Mouse (Mus musculus) stomach, embryonic 16.5 days (tissue): ENCODE results near the gene Phf6. TPM values are rescaled to one million over a fixed set of nuclear protein-coding genes. Genes with fewer than 3 reads are reported as not detected.

ENCODE experiments used
- ATAC-seq: fragments of 200-750 bp; cut with Nextera tagmentation; 2 replicates; pipeline ENCODE4 v1.8.0; 2017; ENCODE audit warnings: moderate number of reproducible peaks, moderate TSS enrichment; ENCODE audit not compliant: insufficient read depth, low FRiP score
- H3K27ac ChIP-seq: fragments of 300-500 bp; sonication (generic); 2 replicates; pipeline ENCODE4 v1.5.1; 2014; ENCODE audit warnings: low read length
- H3K27me3 ChIP-seq: fragments of 300-500 bp; sonication (generic); 2 replicates; pipeline ENCODE4 v1.6.1; 2014; ENCODE audit warnings: low read length, control low read depth, mixed read lengths; ENCODE audit not compliant: control insufficient read depth, insufficient read depth
- H3K36me3 ChIP-seq: fragments of 300-500 bp; sonication (generic); 2 replicates; pipeline ENCODE4 v1.6.1; 2014; ENCODE audit warnings: low read length; ENCODE audit not compliant: control insufficient read depth, insufficient read depth
- H3K4me1 ChIP-seq: fragments of 300-500 bp; sonication (generic); 2 replicates; pipeline ENCODE4 v1.6.1; 2014; ENCODE audit warnings: low read length, control low read depth, mixed read lengths; ENCODE audit not compliant: control insufficient read depth, insufficient read depth
- H3K4me2 ChIP-seq: fragments of 300-500 bp; sonication (generic); 2 replicates; pipeline ENCODE4 v1.6.1; 2014; ENCODE audit warnings: low read depth, low read length, mixed read lengths
- H3K4me3 ChIP-seq: fragments of 300-500 bp; sonication (generic); replicated peaks from 2 replicates; pipeline ENCODE4 v1.5.1; 2014; ENCODE audit warnings: mild to moderate bottlenecking, low read length
- H3K9ac ChIP-seq: fragments of 300-500 bp; sonication (generic); 2 replicates; pipeline ENCODE4 v1.6.1; 2014; ENCODE audit warnings: low read length
- H3K9me3 ChIP-seq: fragments of 300-500 bp; sonication (generic); replicated peaks from 2 replicates; pipeline ENCODE4 v1.6.1; 2016; ENCODE audit warnings: low read length, control low read depth; ENCODE audit not compliant: control insufficient read depth
- WGBS: fragments of 180-500 bp; shearing (Covaris S2); extraction: QIAGEN DNeasy Blood & Tissue Kit; methylation state at CpG from one replicate; pipeline ENCODE4 v1.1.7; 2014; 5-methylcytosine and 5-hydroxymethylcytosine counted together
- polyA plus RNA-seq: library from polyadenylated mRNA; unstranded; fragments of >200 nt; fragmentation: Nextera tagmentation; extraction: Ambion mirVana; gene quantifications from 2 replicates; pipeline ENCODE4 v1.2.1, GENCODE M21; 2015

The Phf6 gene
- polyA plus RNA-seq, 1 experiment from 2014 or later: 28.6 TPM

DNA sequence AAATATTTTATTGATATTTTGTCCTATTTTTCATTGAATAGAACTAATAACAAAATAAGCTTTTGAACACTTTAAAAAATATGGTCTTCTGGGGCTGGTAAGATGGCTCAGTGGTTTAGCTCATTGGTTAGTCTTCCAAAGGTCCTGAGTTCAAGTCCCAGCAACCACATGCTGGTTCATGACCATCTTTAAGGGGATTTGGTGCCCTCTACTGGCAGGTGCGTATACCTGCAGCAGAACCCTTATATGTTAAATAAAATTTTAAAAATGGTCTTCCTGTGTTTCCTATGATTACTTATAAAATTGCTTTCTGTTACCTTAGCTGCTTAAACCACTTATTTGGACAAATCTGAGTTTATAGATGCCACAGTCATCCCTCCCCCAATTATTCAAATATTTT, 16.8 kb downstream of the Phf6 start:
- Histone ChIP-seq H3K36me3 (no peaks in the 10 kb centered on the region), H3K4me1 (no peaks in the 10 kb centered on the region), H3K27ac (no peak overlapping the region), H3K9ac (no peak overlapping the region), H3K4me2 (no peak overlapping the region), H3K4me3 (no peak overlapping the region), H3K27me3 (no peaks in the 10 kb centered on the region), H3K9me3 (no peaks in the 10 kb centered on the region)
- WGBS: 33% methylated on average over 1 of the region's 1 CpGs
- no peak for ATAC-seq

DNA sequence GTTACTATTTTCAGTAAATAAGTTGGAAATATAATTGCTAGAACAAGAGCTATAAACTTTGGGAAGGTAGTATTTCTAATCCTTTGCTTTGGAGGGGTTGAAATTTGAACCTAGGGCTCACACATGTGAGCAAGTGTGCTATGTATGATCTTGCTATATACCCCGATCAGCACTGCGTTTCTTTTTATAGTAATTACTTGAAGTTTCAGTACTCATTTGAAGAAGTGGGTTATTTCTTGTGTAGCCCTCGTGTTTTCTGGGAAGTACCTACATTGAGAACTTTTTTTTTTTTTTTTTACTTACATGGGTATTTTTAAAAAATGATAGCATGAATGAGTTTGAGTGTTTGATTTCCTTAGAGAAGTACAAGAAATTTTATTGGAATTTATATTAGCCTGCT, 17.7 kb downstream of the Phf6 start:
- H3K27me3 ChIP-seq: no peaks in the 10 kb centered on the region
- no peaks in the 10 kb centered on the region for H3K9me3 ChIP-seq
- H3K4me2 ChIP-seq: no peak overlapping the region
- WGBS: 80% methylated on average over 3 of the region's 3 CpGs
- no peak overlapping the region for H3K4me3 ChIP-seq
- ATAC-seq: no peak
- no peaks in the 10 kb centered on the region for H3K36me3 ChIP-seq
- no peak overlapping the region for H3K9ac ChIP-seq
- no peak overlapping the region for H3K27ac ChIP-seq
- H3K4me1 ChIP-seq: no peaks in the 10 kb centered on the region

DNA sequence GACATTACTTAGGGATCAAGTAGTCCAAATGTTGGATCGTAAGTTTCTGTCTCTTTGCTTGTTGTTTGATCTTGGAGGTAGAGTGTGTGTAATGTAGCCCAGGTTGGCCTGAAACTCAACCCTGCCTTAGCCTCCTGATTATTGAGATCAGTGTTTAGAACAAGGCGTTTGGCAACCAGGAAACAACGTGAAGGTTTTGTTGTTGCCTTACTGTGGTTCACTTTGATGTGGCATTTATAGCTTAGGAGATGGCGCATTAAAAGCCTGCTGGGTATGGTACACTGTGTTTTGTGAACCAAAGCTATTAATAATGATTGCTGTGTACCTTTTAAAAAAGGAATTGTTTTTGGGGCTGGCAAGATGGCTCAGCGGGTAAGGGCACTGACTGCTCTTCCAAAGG, 18.1 kb downstream of the Phf6 start:
- Histone ChIP-seq H3K27me3 (no peaks in the 10 kb centered on the region), H3K4me3 (no peak overlapping the region), H3K9ac (no peak overlapping the region), H3K36me3 (no peaks in the 10 kb centered on the region), H3K4me1 (no peaks in the 10 kb centered on the region), H3K27ac (no peak overlapping the region), H3K9me3 (no peaks in the 10 kb centered on the region), H3K4me2 (no peak overlapping the region)
- 91% methylated on average over 5 of the region's 5 CpGs for WGBS
- ATAC-seq: no peak

DNA sequence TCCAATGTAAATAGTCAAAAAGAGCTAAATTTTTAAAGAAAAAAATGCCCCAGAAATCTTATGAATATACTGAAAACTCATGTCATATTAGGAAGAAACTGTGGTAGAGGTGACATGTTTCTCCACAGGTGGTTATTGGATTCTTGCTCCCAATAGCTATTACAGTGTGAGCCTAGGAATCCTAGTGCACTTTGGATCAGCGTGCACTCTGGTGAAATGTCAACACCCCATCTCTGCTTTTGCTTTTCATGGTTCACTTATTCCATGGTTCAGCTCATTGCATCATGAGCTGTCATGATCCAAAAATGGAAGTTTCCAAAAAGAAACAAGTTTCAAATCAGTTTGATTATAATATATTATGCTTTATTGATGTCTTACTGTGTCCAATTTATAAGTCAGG, 20.1 kb downstream of the Phf6 start:
- Histone ChIP-seq H3K4me1 (no peaks in the 10 kb centered on the region), H3K27me3 (no peaks in the 10 kb centered on the region), H3K36me3 (no peaks in the 10 kb centered on the region), H3K9me3 (no peaks in the 10 kb centered on the region), H3K4me2 (no peak overlapping the region), H3K4me3 (no peak overlapping the region), H3K9ac (no peak overlapping the region), H3K27ac (no peak overlapping the region)
- ATAC-seq: no peak
- WGBS: 74% methylated on average over 1 of the region's 1 CpGs

GRCm38 (mm10) chrX:52934496-52934895, 22.4 kb downstream of the Phf6 start:
- no peak for ATAC-seq
- no peak overlapping the region for H3K4me3 ChIP-seq
- 29% methylated on average over 2 of the region's 2 CpGs for WGBS
- H3K27ac ChIP-seq: no peak overlapping the region
- H3K27me3 ChIP-seq: no peaks in the 10 kb centered on the region
- no peak overlapping the region for H3K9ac ChIP-seq
- no peaks in the 10 kb centered on the region for H3K9me3 ChIP-seq
- H3K36me3 ChIP-seq: no peaks in the 10 kb centered on the region
- no peak overlapping the region for H3K4me2 ChIP-seq
- H3K4me1 ChIP-seq: no peaks in the 10 kb centered on the region

- Histone ChIP-seq H3K36me3 (0 out of 2 replicates have a peak, but pooled peaks cover 3% of the 10 kb centered on the region), H3K4me3 (no peak overlapping the region), H3K9ac (no peak overlapping the region), H3K27ac (no peak overlapping the region), H3K27me3 (no peaks in the 10 kb centered on the region), H3K4me1 (no peaks in the 10 kb centered on the region), H3K9me3 (no peaks in the 10 kb centered on the region), H3K4me2 (no peak overlapping the region)
- ATAC-seq: no peak
- WGBS: 84% methylated on average over 5 of the region's 5 CpGs
These were observed 33.4 kb downstream of the Phf6 start for GRCm38 (mm10) chrX:52945509-52945908.

DNA sequence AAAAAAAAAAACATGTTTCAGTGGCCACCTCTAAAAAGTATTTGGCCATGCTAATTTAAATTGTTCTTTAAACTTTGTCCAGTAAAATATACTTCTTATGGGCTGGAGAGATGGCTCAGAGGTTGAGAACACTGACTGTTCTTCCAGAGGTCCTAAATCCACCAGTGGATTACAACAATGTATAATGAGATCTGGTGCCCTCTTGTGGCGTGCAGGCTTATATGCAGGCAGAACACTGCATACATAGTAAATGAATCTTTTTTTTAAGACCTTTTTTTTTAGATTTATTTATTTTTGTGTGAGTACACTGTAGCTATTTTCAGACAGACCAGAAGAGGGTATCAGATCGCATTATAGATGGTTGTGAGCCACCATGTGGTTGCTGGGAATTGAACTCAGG, 37.6 kb downstream of the Phf6 start:
- Histone ChIP-seq H3K27ac (no peak overlapping the region), H3K4me3 (no peak overlapping the region), H3K9ac (no peak overlapping the region), H3K9me3 (no peaks in the 10 kb centered on the region), H3K4me1 (no peaks in the 10 kb centered on the region), H3K4me2 (no peak overlapping the region), H3K36me3 (0 out of 2 replicates have a peak, but pooled peaks cover 3% of the 10 kb centered on the region), H3K27me3 (no peaks in the 10 kb centered on the region)
- 62% methylated on average over 2 of the region's 2 CpGs for WGBS
- no peak for ATAC-seq

DNA sequence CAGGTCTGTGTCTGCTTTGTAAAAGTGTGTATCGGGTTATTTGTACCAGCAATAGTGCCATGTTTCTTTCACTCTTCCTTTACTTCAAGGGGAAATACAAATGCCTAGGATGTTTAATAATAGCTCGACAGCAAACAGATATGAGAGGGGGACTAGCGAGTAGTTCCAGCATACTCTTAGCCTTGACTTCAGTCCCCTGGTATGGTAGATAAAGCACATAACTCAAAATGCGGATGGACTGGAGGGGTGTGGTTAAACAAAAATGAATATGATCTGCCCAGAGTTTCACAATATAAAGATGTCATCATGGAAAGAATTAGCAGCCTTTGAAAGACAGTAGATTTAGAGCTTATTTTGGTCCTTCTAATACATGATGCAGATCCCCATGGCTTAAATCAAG, 44.9 kb downstream of the Phf6 start:
- Histone ChIP-seq H3K27me3 (no peaks in the 10 kb centered on the region), H3K36me3 (no peaks in the 10 kb centered on the region)
- WGBS: 80% methylated on average over 4 of the region's 4 CpGs

GRCm38 (mm10) chrX:52961559-52962110, 49.6 kb downstream of the Phf6 start:
- 62% methylated on average over 5 of the region's 5 CpGs for WGBS

More for the DNA sequence above, 44.9 kb downstream of the Phf6 start:
- no peak overlapping the region for H3K4me2 ChIP-seq
- no peak for ATAC-seq
- H3K4me1 ChIP-seq: no peaks in the 10 kb centered on the region
- no peak overlapping the region for H3K27ac ChIP-seq
- no peak overlapping the region for H3K9ac ChIP-seq
- no peak overlapping the region for H3K4me3 ChIP-seq
- no peaks in the 10 kb centered on the region for H3K9me3 ChIP-seq

DNA sequence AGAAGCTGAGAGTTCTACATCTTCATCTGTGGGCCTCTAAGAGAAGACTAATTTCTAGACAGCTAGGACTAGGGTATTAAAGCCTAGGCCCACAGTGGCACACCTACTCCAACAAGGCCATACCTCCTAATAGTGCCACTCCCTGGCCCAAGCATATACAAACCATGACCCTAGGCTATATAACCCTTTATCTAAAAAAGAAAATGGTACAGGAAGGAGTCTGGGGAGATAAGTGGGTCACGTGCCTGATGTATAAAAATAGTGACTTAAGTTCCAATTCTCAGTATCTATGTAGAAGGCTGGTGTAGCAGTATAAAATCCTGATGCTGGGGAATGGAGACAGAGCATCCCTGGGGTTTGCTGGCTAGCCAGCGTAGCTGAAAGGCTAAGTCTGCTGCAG, 53.1 kb downstream of the Phf6 start:
- no peaks in the 10 kb centered on the region for H3K4me1 ChIP-seq
- 82% methylated on average over 2 of the region's 2 CpGs for WGBS
- H3K4me3 ChIP-seq: no peak overlapping the region
- H3K36me3 ChIP-seq: no peaks in the 10 kb centered on the region
- no peak for ATAC-seq
- H3K27ac ChIP-seq: no peak overlapping the region
- no peak overlapping the region for H3K4me2 ChIP-seq
- H3K27me3 ChIP-seq: no peaks in the 10 kb centered on the region
- H3K9ac ChIP-seq: no peak overlapping the region
- no peaks in the 10 kb centered on the region for H3K9me3 ChIP-seq

More at GRCm38 (mm10) chrX:52961559-52962110, 49.6 kb downstream of the Phf6 start:
- Histone ChIP-seq H3K9me3 (no peaks in the 10 kb centered on the region), H3K36me3 (no peaks in the 10 kb centered on the region), H3K4me1 (no peaks in the 10 kb centered on the region), H3K9ac (no peak overlapping the region), H3K4me3 (no peak overlapping the region), H3K27me3 (no peaks in the 10 kb centered on the region), H3K27ac (no peak overlapping the region), H3K4me2 (no peak overlapping the region)
- no peak for ATAC-seq
